Mouse (Mus musculus): Measurements from ENCODE around the gene Mprip.

DNA sequence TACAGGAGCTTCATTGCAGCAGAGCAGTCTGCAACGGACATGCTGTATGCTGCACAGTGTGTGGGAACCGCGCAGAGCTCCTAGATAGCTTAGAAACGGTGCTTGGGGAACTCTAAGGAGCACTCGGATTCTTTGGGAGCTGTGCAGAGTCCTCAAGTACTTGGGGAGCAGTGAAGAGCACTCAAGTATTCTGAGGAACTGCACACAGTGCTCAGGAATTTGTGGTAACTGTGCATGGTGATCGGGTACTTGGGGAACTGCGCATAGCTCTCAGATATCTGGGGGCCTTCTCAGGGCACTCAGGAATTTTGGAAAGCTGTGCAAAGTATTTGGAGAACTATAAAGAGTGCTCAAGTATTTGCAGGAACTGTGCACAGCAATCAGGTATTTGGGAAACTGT is 16.1 kb upstream of the Mprip start:
- TF ChIP-seq CTCF (IDR thresholded peaks at IDR 0.05; ENCODE audit: borderline replicate concordance, control insufficient read depth, extremely low read depth, insufficient read depth, low read length, poor library complexity) (no peak), POLR2A (IDR thresholded peaks at IDR 0.05; ENCODE audit: control insufficient read depth, extremely low read depth, insufficient read depth, low read length, poor library complexity) (no peak)

Data from thymus, adult 2 months (tissue).